Comparison of ENCODE assay signal across 8 mouse cellular contexts in the genomic region with DNA sequence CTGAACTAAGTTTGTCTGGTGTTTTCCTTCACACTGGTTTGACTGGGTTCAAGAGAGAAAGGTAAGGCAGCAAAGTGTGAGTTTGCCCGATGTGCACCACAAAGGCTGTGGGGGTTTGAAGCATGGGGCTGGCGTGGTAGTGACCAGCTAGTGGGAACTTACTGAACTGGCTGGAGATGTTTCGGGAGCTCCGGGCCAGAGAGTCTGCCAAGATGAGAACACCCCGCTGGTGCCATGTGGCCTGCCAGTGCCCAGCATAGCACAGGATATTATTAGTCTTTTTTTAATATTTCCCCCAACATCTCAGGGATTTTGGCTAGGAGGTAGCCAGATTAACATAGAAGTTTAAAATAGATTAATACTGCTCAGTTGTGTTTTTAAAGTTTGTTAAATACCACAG. TPM values are rescaled to one million over a fixed set of nuclear protein-coding genes. Genes with fewer than 3 reads are reported as not detected.
DNase-seq lines count a peak whose midpoint lies in the region; ATAC-seq and TF ChIP-seq lines count a peak whose summit lies in the region.

No protein-coding gene starts in this region.

- ATAC-seq in heart, embryonic 12.5 days (ENCODE audit: insufficient number of reproducible peaks, low FRiP score), result no peak
- no peak for ATAC-seq in neural tube, embryonic 12.5 days (ENCODE audit: low FRiP score, low read depth)
- ATAC-seq in hindbrain, postnatal 0 days, result no peak
- no peak for ATAC-seq in forebrain, postnatal 0 days

- peaks cover 7% of the 10 kb centered on the region; the same call in 1 of the 2 replicates for H3K36me3 ChIP-seq in heart, embryonic 12.5 days
- H3K36me3 ChIP-seq in neural tube, embryonic 12.5 days, result no peaks in the 10 kb centered on the region
- no peaks in the 10 kb centered on the region for H3K36me3 ChIP-seq in hindbrain, postnatal 0 days (ENCODE audit: insufficient read depth, low read length)
- H3K36me3 ChIP-seq in forebrain, postnatal 0 days (ENCODE audit: insufficient read depth), result no peaks in the 10 kb centered on the region

- no peak for DNase-seq in heart, adult 9 months (ENCODE audit: low spot score in 2 of 2)
- no peak for DNase-seq in neural tube, embryonic 10.5 days (ENCODE audit: extremely low spot score, low spot score)
- DNase-seq in hindbrain, postnatal 0 days (ENCODE audit: low spot score), result no peak
- DNase-seq in left cerebral cortex, adult 8-10 months (ENCODE audit: low spot score in 2 of 2), result no peak
- DNase-seq in thymus, postnatal 36 days, result no peak
- no peak for DNase-seq in forebrain, postnatal 0 days

- peak overlapping the region; percentile 35; the same call in 1 of the 2 replicates for H3K9ac ChIP-seq in heart, embryonic 12.5 days
- H3K9ac ChIP-seq in neural tube, embryonic 12.5 days, result no peak overlapping the region
- no peak overlapping the region for H3K9ac ChIP-seq in hindbrain, postnatal 0 days (replicated peaks; ENCODE audit: low read length)
- no peak overlapping the region for H3K9ac ChIP-seq in forebrain, postnatal 0 days

- H3K4me2 ChIP-seq in heart, embryonic 12.5 days, result peak overlapping the region; percentile 62
- H3K4me2 ChIP-seq in neural tube, embryonic 12.5 days (replicated peaks), result 0 out of 2 replicates have a peak overlapping the region, but pooled peaks have one; percentile 9
- H3K4me2 ChIP-seq in hindbrain, postnatal 0 days (ENCODE audit: low read depth, low read length), result peak overlapping the region; percentile 13; the same call in 1 of the 2 replicates
- no peak overlapping the region for H3K4me2 ChIP-seq in forebrain, postnatal 0 days (ENCODE audit: low read depth)

- 18% methylated on average over 5 of the region's 5 CpGs for WGBS in heart, embryonic 12.5 days
- 23% methylated on average over 5 of the region's 5 CpGs for WGBS in neural tube, embryonic 12.5 days
- 15% methylated on average over 5 of the region's 5 CpGs for WGBS in hindbrain, postnatal 0 days
- 12% methylated on average over 5 of the region's 5 CpGs for WGBS in forebrain, postnatal 0 days

- no peak overlapping the region for H3K27ac ChIP-seq in heart, embryonic 12.5 days (ENCODE audit: poor library complexity, severe bottlenecking)
- H3K27ac ChIP-seq in neural tube, embryonic 12.5 days, result no peak overlapping the region
- H3K27ac ChIP-seq in hindbrain, postnatal 0 days, result no peak overlapping the region
- H3K27ac ChIP-seq in forebrain, postnatal 0 days (ENCODE audit: low read depth, low read length), result no peak overlapping the region

- peaks cover 6% of the 10 kb centered on the region; the same call in 1 of the 2 replicates for H3K9me3 ChIP-seq in heart, embryonic 12.5 days (replicated peaks)
- no peaks in the 10 kb centered on the region for H3K9me3 ChIP-seq in neural tube, embryonic 12.5 days
- H3K9me3 ChIP-seq in hindbrain, postnatal 0 days (ENCODE audit: low read length), result no peaks in the 10 kb centered on the region
- no peaks in the 10 kb centered on the region for H3K9me3 ChIP-seq in forebrain, postnatal 0 days (ENCODE audit: low read length)

- 0 out of 2 replicates have a peak, but pooled peaks cover 4% of the 10 kb centered on the region for H3K4me1 ChIP-seq in heart, embryonic 12.5 days (replicated peaks)
- H3K4me1 ChIP-seq in neural tube, embryonic 12.5 days, result no peaks in the 10 kb centered on the region
- H3K4me1 ChIP-seq in hindbrain, postnatal 0 days (ENCODE audit: insufficient read depth, low read length), result no peaks in the 10 kb centered on the region
- H3K4me1 ChIP-seq in forebrain, postnatal 0 days (ENCODE audit: insufficient read depth), result no peaks in the 10 kb centered on the region

- no peak for TF ChIP-seq CTCF in hindbrain, postnatal 0 days (IDR thresholded peaks at IDR 0.05; ENCODE audit: low read depth)
- TF ChIP-seq CTCF in forebrain, postnatal 0 days (IDR thresholded peaks at IDR 0.05; ENCODE audit: low read depth), result no peak

- no peaks in the 10 kb centered on the region for H3K27me3 ChIP-seq in heart, embryonic 12.5 days (replicated peaks)
- H3K27me3 ChIP-seq in neural tube, embryonic 12.5 days (replicated peaks), result no peaks in the 10 kb centered on the region
- no peaks in the 10 kb centered on the region for H3K27me3 ChIP-seq in hindbrain, postnatal 0 days (ENCODE audit: insufficient read depth, low read length)
- no peaks in the 10 kb centered on the region for H3K27me3 ChIP-seq in forebrain, postnatal 0 days (ENCODE audit: insufficient read depth, low read length)

- peak overlapping the region; percentile 37 for H3K4me3 ChIP-seq in heart, embryonic 12.5 days
- no peak overlapping the region for H3K4me3 ChIP-seq in neural tube, embryonic 12.5 days
- H3K4me3 ChIP-seq in hindbrain, postnatal 0 days (ENCODE audit: low read length), result no peak overlapping the region
- no peak overlapping the region for H3K4me3 ChIP-seq in forebrain, postnatal 0 days (ENCODE audit: low read depth, low read length)

RNA-seq across cellular contexts. Expression of gene Dedd, which starts 8.8 kb away (rescaled TPM):
- 38.6 and 43.3 TPM in 2 replicates for polyA plus RNA-seq in heart, embryonic 12.5 days (2016; fragmentation: Nextera tagmentation; extraction: Ambion mirVana)
- 50.9 and 57.3 TPM in 2 replicates for polyA plus RNA-seq in neural tube, embryonic 12.5 days (2016; fragmentation: Nextera tagmentation; extraction: Ambion mirVana)
- 28.7 and 30.2 TPM in 2 replicates for total RNA-seq in hindbrain, postnatal 0 days (2014; rRNA removed)
- polyA plus RNA-seq in hindbrain, postnatal 0 days (2015; fragmentation: Nextera tagmentation; extraction: Ambion mirVana), result 38.4 and 39.9 TPM in 2 replicates
- 10 to 100 TPM; 35.0 to 39.7 (median 37.4) TPM for total RNA-seq in left cerebral cortex, adult 8-10 months (2022)
- total RNA-seq in forebrain, postnatal 0 days (2014; rRNA removed), result 22.5 and 31.1 TPM in 2 replicates
- polyA plus RNA-seq in forebrain, postnatal 0 days (2015; fragmentation: Nextera tagmentation; extraction: Ambion mirVana), result 42.2 and 44.6 TPM in 2 replicates

RNA-seq across cellular contexts. Expression of gene Nit1, which starts 25.3 kb away (rescaled TPM):
- polyA plus RNA-seq in heart, embryonic 12.5 days (2016; fragmentation: Nextera tagmentation; extraction: Ambion mirVana), result 31.9 and 33.9 TPM in 2 replicates
- 45.6 and 46.1 TPM in 2 replicates for polyA plus RNA-seq in neural tube, embryonic 12.5 days (2016; fragmentation: Nextera tagmentation; extraction: Ambion mirVana)
- total RNA-seq in hindbrain, postnatal 0 days (2014; rRNA removed), result 49.0 and 51.8 TPM in 2 replicates
- 44.7 and 45.9 TPM in 2 replicates for polyA plus RNA-seq in hindbrain, postnatal 0 days (2015; fragmentation: Nextera tagmentation; extraction: Ambion mirVana)
- 10 to 100 TPM; 35.8 to 48.8 (median 43.5) TPM for total RNA-seq in left cerebral cortex, adult 8-10 months (2022)
- total RNA-seq in forebrain, postnatal 0 days (2014; rRNA removed), result 44.9 and 47.6 TPM in 2 replicates
- 42.1 and 48.1 TPM in 2 replicates for polyA plus RNA-seq in forebrain, postnatal 0 days (2015; fragmentation: Nextera tagmentation; extraction: Ambion mirVana)

RNA-seq across cellular contexts. Expression of gene Pfdn2, which starts 25.3 kb away (rescaled TPM):
- polyA plus RNA-seq in heart, embryonic 12.5 days (2016; fragmentation: Nextera tagmentation; extraction: Ambion mirVana), result 96.8 and 111 TPM in 2 replicates
- 157 and 158 TPM in 2 replicates for polyA plus RNA-seq in neural tube, embryonic 12.5 days (2016; fragmentation: Nextera tagmentation; extraction: Ambion mirVana)
- total RNA-seq in hindbrain, postnatal 0 days (2014; rRNA removed), result 11.9 and 13.1 TPM in 2 replicates
- polyA plus RNA-seq in hindbrain, postnatal 0 days (2015; fragmentation: Nextera tagmentation; extraction: Ambion mirVana), result 136 and 140 TPM in 2 replicates
- total RNA-seq in left cerebral cortex, adult 8-10 months (2022), result 100 to 1,000 TPM; 107 to 204 (median 164) TPM
- total RNA-seq in forebrain, postnatal 0 days (2014; rRNA removed), result 18.2 and 27.0 TPM in 2 replicates
- polyA plus RNA-seq in forebrain, postnatal 0 days (2015; fragmentation: Nextera tagmentation; extraction: Ambion mirVana), result 143 and 146 TPM in 2 replicates

RNA-seq across cellular contexts. Expression of gene Ufc1, which starts 25.3 kb away (rescaled TPM):
- polyA plus RNA-seq in heart, embryonic 12.5 days (2016; fragmentation: Nextera tagmentation; extraction: Ambion mirVana), result 84.1 and 86.2 TPM in 2 replicates
- 105 and 120 TPM in 2 replicates for polyA plus RNA-seq in neural tube, embryonic 12.5 days (2016; fragmentation: Nextera tagmentation; extraction: Ambion mirVana)
- 88.3 and 90.1 TPM in 2 replicates for total RNA-seq in hindbrain, postnatal 0 days (2014; rRNA removed)
- 142 and 146 TPM in 2 replicates for polyA plus RNA-seq in hindbrain, postnatal 0 days (2015; fragmentation: Nextera tagmentation; extraction: Ambion mirVana)
- total RNA-seq in left cerebral cortex, adult 8-10 months (2022), result 100 to 1,000 TPM; 103 to 116 (median 110) TPM
- 96.6 and 123 TPM in 2 replicates for total RNA-seq in forebrain, postnatal 0 days (2014; rRNA removed)
- 133 and 150 TPM in 2 replicates for polyA plus RNA-seq in forebrain, postnatal 0 days (2015; fragmentation: Nextera tagmentation; extraction: Ambion mirVana)

RNA-seq across cellular contexts. Expression of gene Usp21, which starts 32.4 kb away (rescaled TPM):
- 55.1 and 55.7 TPM in 2 replicates for polyA plus RNA-seq in heart, embryonic 12.5 days (2016; fragmentation: Nextera tagmentation; extraction: Ambion mirVana)
- polyA plus RNA-seq in neural tube, embryonic 12.5 days (2016; fragmentation: Nextera tagmentation; extraction: Ambion mirVana), result 103 and 111 TPM in 2 replicates
- 48.6 and 58.7 TPM in 2 replicates for total RNA-seq in hindbrain, postnatal 0 days (2014; rRNA removed)
- 71.7 and 73.3 TPM in 2 replicates for polyA plus RNA-seq in hindbrain, postnatal 0 days (2015; fragmentation: Nextera tagmentation; extraction: Ambion mirVana)
- total RNA-seq in left cerebral cortex, adult 8-10 months (2022), result 10 to 100 TPM; 46.5 to 56.3 (median 50.5) TPM
- total RNA-seq in forebrain, postnatal 0 days (2014; rRNA removed), result 56.8 and 66.5 TPM in 2 replicates
- polyA plus RNA-seq in forebrain, postnatal 0 days (2015; fragmentation: Nextera tagmentation; extraction: Ambion mirVana), result 66.4 and 80.4 TPM in 2 replicates
